Mouse (Mus musculus) mouse trophoblast stem cell (cell line): ENCODE results near the gene Olfr1342.

Experiments
- in situ Hi-C, 2 experiments: fragments of 300-500 bp; cut with MseI, MboI; formaldehyde crosslinking; loops; 2 replicates in 1 of 2; 3 replicates in 1 of 2; pipeline ENCODE4 v1.15.1; 2025

Olfr1342 gene

GRCm38 (mm10) chr4:118692412-118692973 is at the start of gene Olfr1342:
Gene Olfr1342, minus strand, starts transcription at chr4:118692756.
- in situ Hi-C loops = no loop called here

DNA sequence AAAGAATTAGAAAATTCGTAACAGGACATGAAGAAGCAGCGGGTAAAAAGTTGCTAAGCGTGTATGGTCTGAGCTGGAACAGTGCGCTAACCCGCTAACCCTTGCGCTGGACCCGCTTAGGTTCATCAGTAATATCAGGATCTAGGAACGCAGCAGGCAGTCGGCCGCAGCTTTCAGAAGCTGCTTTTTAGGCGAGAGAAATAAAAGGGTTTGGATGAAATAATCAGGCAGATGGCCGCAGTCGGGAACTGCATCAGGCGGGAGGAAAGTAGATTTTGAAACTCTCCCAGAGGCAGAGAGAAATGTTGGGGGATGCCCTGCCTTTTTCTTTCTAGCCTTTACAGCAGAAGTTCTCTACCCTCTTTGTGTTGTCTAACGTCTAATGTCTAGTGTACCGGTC is 49.3 kb upstream of the Olfr1342 start:
- in situ Hi-C loops = no loop called here

DNA sequence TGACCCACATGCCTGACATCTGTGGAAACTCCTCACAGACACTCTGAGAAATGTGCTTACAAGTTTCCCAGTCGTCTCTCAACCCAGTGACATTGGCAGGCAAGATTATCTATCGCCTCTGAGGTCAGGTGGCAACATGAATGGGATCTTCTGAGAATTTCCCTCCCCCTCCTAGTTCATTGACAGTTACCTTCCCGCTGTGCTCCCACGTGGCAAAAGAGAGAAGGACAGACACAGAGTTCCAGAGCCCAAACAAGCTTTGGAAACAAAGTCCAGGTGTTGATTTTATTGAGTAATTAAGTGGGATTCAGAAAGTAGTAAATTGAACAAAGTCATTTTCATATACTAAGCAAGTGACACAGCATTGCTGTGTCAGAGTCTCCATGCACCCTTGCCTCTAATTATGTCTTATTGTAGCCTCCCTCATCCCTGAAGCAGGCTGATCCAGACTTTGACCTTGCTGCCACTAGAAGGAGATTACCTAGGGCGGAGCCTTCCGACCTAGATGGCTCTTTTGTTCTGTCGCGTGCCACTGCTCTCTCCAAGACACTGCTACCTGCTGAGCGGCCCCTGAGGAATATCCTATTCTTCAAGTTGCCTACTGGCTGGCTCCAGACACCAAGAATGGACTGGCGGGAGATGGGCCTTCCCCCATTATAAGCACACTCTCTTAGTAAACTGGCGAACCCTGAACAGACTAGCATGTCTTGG is 48.6 kb upstream of the Olfr1342 start:
- in situ Hi-C loops = no loop called here

DNA sequence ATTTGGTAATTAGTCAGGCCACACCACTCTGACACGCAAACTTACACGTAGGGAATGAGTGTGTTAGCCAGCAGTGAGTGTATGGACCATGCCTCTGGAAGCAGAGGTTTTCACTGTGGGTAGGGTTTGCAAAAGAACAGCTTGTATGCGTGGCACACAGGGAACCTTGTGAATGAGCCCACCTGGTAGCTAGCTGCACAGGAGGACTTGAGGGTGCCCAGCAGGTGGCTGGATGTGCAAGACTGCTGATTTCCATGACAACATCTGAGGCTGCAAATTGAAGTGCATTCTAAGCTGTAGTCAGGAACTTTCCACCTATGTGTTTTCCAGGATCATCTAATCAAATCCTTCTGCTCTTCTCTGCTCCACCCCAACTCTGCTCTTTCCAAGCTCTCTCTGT is 47.0 kb upstream of the Olfr1342 start:
- in situ Hi-C loops = no loop called here

GRCm38 (mm10) chr4:118731875-118732274 is 39.3 kb upstream of the Olfr1342 start, which contains the start of gene Olfr1339:
Gene Olfr1339, plus strand, starts transcription at chr4:118732175.
- in situ Hi-C loops = no loop called here

DNA sequence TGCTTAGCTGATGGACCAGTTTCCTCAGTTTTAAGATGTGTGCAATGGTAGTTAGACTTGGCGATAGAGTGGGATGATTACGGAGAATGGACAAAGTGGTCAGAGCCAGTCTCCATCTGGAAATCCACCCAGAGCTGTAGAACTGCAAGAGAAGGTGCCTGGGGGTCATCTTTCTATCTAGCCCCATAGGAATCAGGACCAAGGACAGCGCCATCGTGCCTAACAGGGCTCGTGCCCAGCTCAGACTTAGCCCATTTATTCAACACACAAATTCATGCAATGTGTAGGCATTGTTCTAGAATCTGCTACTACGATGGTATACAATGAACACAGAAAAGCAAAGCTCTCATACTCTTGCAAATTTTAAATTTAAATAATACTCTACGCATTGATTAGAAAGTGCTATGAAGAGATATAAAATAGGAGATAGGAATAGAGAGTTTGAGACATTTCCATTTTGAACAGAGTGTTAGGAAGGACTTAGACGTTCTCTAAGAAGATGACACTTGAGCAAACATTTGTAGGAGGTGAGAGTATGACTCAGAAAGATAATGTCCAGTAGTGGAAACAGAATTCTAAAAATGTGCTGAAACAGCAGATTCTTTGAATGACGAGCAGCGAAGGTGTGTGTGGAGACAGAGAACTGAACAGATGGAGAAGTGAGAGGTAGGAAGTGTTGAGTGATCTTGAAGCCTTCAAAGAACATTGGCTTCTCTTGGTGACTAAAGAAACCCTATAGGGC is 29.4 kb upstream of the Olfr1342 start:
- in situ Hi-C loops = no loop called here

DNA sequence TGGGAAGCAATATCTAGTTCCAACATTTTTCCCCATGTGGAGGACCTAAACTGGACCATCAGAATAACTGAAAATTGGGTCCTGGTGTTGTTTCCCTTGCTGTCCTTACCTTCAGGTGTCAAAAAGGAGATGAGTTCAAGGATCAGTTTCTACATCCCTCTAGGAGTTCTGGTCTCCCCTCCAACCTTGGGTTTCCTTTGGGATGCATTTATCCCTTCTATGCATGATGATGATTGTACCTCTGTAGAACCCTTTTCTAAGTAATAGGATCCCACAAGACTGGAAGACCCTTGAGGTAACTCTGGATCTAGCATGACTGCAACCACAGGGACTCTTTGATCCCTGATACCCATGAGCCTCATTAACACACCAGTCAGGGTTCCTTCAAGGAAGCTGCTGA is 27.3 kb upstream of the Olfr1342 start, which contains the start of gene Olfr1340:
Gene Olfr1340 (plus strand): TSS at position 301 of the 400 bp plus-strand sequence.
- in situ Hi-C loops = no loop called here

DNA sequence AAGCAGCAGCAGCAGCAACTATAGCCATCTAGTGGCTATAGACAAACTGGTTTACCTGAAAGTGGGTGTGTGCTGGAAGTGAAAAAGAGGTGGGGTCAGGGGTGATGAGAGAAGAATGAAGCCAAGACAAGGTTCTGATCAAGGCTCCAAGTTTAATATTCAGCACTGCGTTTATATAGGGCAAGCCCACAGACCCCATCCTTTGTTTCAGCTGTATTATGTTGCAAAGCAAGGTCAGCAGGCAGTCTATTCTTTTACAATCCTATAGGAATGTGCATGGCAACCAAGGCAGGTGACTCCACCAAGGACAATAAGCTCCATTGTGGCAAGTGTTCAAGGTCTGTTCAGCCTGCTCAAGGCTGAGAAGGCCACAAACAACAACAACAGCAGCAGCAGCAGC is 19.1 kb upstream of the Olfr1342 start:
- in situ Hi-C loops = no loop called here

DNA sequence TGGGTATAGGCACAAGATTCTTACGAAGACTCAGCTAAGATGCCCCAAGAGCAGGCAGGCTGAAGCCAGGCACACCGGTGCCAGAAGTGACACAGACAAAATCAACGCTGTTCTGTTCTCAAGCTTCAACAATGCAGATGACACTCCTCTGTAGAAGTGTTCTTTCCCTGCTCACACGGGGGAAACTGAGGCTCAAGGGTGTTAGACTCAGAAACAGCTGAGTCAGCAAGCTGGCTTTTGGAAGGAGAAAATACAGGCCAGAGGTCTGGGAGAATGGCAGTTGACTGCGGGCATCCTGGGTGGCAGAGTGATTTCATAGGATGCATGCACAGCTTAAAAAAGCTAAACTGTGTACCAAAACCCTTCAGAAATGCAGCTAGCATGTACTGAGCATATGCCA is 15.5 kb upstream of the Olfr1342 start:
- in situ Hi-C loops = no loop called here

- in situ Hi-C loops = no loop called here
Measured at GRCm38 (mm10) chr4:118703223-118703622, 10.7 kb upstream of the Olfr1342 start, which contains the start of gene Olfr1341. Gene Olfr1341, plus strand, starts transcription at chr4:118703523.

DNA sequence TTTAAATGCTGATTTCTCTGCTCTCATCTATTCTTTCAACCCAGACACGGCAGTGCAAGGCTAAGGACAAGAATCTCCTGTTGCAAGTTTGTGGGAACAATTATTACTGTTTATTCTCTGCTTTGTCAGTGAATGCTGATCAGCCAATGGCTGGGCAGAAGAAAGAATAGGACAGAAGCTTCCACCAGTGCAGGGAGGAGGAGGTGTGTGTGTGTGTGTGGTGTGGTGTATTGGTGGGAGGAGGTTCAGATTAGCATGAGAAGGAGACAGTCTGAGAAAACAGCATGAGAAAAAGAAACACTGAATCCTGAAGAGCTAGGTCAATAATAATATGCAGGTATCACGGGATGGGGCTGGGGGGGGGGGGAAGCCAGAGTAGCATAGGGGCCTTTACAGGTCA is 1.3 kb upstream of the Olfr1342 start:
- in situ Hi-C loops = no loop called here

DNA sequence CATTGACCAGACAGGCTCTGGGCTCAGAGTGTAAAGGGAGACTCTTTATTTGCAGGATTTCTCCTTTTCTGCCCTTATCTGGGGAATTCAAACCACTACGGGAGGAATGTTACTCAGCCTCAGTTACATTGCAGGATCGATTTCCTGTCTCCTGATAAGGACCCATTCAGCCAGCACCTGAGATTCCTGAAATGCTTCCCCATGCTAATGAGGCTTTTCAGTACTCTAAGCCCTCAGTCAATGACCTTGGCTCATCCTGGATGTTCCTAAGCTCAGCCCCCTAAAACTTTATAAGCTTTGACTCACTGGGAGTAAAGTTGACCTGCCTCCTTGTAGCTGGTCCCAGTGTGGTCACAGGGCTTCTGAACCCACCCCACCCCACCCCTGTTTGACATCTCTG is 5.5 kb downstream of the Olfr1342 start:
- in situ Hi-C loops = no loop called here

DNA sequence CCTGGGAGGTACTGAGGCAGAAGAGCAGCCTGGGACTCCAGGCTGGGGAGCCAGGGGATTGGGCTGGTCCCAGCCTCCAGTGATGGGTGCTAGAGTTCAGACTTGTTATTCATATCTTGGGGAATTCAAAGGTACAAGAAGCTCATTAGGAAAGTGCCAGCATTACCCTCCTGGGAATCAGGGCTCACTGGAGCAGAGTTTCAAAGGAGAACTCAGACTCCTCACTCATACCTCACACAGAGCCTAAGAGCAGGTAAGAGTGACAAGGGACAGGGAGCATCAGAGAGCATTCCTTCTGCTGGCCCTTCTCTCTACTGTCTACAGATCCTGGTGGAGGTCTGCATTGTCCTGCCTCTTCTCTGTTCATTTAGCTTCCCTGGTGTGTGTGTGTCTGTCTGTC is 33.9 kb downstream of the Olfr1342 start, which contains the start of gene Olfr62:
Gene Olfr62 (plus strand): TSS at position 301 of the 400 bp plus-strand sequence.
- in situ Hi-C loops = no loop called here

DNA sequence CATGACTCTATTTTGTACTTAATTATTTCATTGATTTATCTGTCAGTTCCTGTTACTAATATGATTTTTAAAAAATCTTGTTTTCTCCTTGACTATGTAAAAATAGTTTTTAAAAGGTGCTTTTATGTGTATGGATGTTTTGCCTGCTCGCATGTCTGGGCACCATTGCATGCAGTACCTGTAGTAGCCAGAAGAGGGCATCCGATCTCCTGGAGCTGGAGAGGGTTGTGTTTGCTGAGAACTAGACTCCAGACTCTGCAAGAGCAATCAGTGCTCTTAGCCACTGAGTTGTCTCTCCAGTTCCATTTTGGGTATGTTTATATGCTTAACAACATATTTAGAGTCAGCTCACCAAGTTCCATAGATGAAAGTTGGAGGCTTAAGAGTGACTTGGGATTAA is 47.3 kb downstream of the Olfr1342 start:
- in situ Hi-C loops = loop anchor here (10.0 to 25.0 kb wide), 2 partner anchors 340 to 517 kb away; partner anchors contain the start of gene Zfp691 (in 2 of the 2)

DNA sequence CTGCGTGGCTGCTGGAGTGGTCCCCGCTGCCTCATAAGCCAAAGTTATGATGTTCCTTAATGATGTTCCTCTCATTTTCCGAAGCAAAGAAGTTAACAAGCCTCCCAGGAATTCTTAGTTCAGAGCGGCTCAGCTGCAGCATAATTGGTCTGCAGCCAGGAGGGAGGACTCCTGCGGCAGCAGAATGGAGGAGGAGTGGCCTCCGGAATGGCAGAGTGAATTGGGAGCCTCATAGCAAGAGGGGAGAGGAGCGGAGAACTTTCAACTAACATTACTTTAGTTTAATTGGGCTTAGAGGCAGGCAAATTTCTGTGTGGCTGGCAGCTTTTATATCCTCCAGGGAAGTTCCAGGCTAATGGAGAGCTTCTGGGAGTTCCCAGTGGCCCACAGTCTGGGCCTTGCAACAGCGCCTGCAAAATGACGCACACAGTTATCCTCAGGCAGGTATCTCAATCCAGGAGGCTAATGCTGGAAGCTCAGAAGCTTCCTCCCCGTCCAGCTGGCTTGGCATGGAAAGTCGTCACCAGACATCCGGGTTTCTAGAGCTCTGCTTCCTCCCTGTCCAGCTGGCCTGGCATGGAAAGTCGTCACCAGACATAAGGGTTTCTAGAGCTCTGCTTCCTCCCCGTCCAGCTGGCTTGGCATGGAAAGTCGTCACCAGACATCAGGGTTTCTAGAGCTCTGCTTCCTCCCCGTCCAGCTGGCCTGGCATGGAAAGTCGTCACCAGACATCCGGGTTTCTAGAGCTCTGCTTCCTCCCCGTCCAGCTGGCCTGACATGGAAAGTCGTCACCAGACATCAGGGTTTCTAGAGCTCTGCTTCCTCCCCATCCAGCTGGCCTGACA is 50.0 kb downstream of the Olfr1342 start:
- in situ Hi-C loops = loop anchor here (10.0 to 25.0 kb wide), 2 partner anchors 342 to 520 kb away; partner anchors contain the start of gene Zfp691 (in 2 of the 2)
